In the genomic region with DNA sequence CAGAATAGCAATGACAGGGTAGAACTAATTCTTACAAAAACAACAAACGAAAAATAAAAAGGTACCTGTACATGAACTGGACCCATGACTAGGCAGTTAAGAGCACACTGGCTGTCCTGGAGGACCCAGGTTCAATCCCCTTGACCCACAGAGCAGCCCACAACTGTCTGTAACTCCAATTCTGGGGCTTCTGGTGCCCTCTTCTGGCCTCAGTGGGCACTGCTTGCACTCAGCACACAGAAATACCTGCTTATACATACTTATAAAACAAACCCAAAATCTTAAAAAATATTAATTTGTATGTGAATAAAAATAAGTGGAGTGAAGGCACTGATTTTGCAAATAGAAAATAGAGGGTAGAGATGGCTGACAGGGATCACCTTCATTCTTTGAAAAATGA, we compare ENCODE assay signal across 11 mouse cellular contexts. TPM values are rescaled to one million over a fixed set of nuclear protein-coding genes. Genes with fewer than 3 reads are reported as not detected.
A peak's percentile ranks its signal among the peaks of the same experiment; 100 is the strongest.
DNase-seq lines count a peak whose midpoint lies in the region; ATAC-seq and TF ChIP-seq lines count a peak whose summit lies in the region.
"Had no signal": no experiment of that assay in that cellular context is flagged by ENCODE, and none has a peak within 500 bp of the region (broad histone marks: within the 10 kb centered on the region; RNA-seq: fewer than 3 reads in every experiment).

No protein-coding gene starts in this region.

- no peaks in the 10 kb centered on the region for H3K27me3 ChIP-seq in kidney, embryonic 15.5 days
- H3K27me3 ChIP-seq in thymus, adult 2 months (ENCODE audit: control insufficient read depth, insufficient read depth, low read length) = no peaks in the 10 kb centered on the region
- H3K27me3 ChIP-seq in stomach, postnatal 0 days (ENCODE audit: control insufficient read depth, insufficient read depth, low read length) = no peaks in the 10 kb centered on the region
- H3K27me3 ChIP-seq: embryonic facial prominence, embryonic 13.5 days had no signal

- 79% methylated on average over 1 of the region's 1 CpGs for WGBS in kidney, embryonic 15.5 days
- whole genome bisulfite sequencing in thymus, adult 2 months = 81% methylated on average over 1 of the region's 1 CpGs
- WGBS in stomach, postnatal 0 days = 74% methylated on average over 1 of the region's 1 CpGs

- H3K4me2 ChIP-seq in kidney, embryonic 15.5 days = no peak overlapping the region
- no peak overlapping the region for H3K4me2 ChIP-seq in stomach, postnatal 0 days (replicated peaks; ENCODE audit: low read depth)
- H3K4me2 ChIP-seq: embryonic facial prominence, embryonic 13.5 days had no signal

- TF ChIP-seq POLR2A in thymus, adult 2 months (IDR thresholded peaks at IDR 0.05; ENCODE audit: control insufficient read depth, extremely low read depth, insufficient read depth, low read length, poor library complexity) = no peak

- TF ChIP-seq EP300 in stomach, postnatal 0 days (optimal IDR thresholded peaks at IDR 0.05) = no peak

- TF ChIP-seq CTCF in thymus, adult 2 months (IDR thresholded peaks at IDR 0.05; ENCODE audit: borderline replicate concordance, control insufficient read depth, extremely low read depth, insufficient read depth, low read length, poor library complexity) = no peak
- peak; percentile 55 for TF ChIP-seq CTCF in stomach, postnatal 0 days (IDR thresholded peaks at IDR 0.05; ENCODE audit: low read depth)

- H3K4me1 ChIP-seq in kidney, embryonic 15.5 days = no peaks in the 10 kb centered on the region
- H3K4me1 ChIP-seq in thymus, adult 2 months (replicated peaks; ENCODE audit: control insufficient read depth, insufficient read depth, low read length) = no peaks in the 10 kb centered on the region
- H3K4me1 ChIP-seq in stomach, postnatal 0 days (replicated peaks; ENCODE audit: control insufficient read depth, insufficient read depth) = no peaks in the 10 kb centered on the region
- H3K4me1 ChIP-seq: embryonic facial prominence, embryonic 13.5 days had no signal

- H3K9ac ChIP-seq in kidney, embryonic 15.5 days = no peak overlapping the region
- no peak overlapping the region for H3K9ac ChIP-seq in stomach, postnatal 0 days (ENCODE audit: low read length)
- H3K9ac ChIP-seq: embryonic facial prominence, embryonic 13.5 days had no signal

- H3K36me3 ChIP-seq in kidney, embryonic 15.5 days = no peaks in the 10 kb centered on the region
- H3K36me3 ChIP-seq in thymus, adult 2 months (ENCODE audit: control insufficient read depth, insufficient read depth, low read length) = no peaks in the 10 kb centered on the region
- H3K36me3 ChIP-seq in stomach, postnatal 0 days (ENCODE audit: control insufficient read depth, insufficient read depth, low read length) = no peaks in the 10 kb centered on the region
- H3K36me3 ChIP-seq: embryonic facial prominence, embryonic 13.5 days had no signal

- peak; percentile 4 for DNase-seq in kidney, adult 9 months
- peak; percentile 5 for DNase-seq in thymus, adult 2 months
- DNase-seq in thymus, postnatal 10 days (ENCODE audit: low spot score in 2 of 2) = no peak
- peak; percentile 52 for DNase-seq in ZHBTc4 (ENCODE audit: low read depth, low spot score)
- no peak for DNase-seq in stomach, postnatal 0 days (ENCODE audit: low spot score)
- no peak for DNase-seq in urinary bladder, adult 2 months (ENCODE audit: low spot score)
- DNase-seq in gastrocnemius, adult 8-10 months (ENCODE audit: low spot score in 2 of 2) = no peak
- DNase-seq: gastrocnemius, postnatal 25 days; left cerebral cortex, postnatal 4 days had no signal

- no peak for ATAC-seq in kidney, embryonic 15.5 days (replicated peaks; ENCODE audit: low FRiP score)
- ATAC-seq in stomach, postnatal 0 days (ENCODE audit: low FRiP score, low TSS enrichment) = no peak

- H3K27ac ChIP-seq in kidney, embryonic 15.5 days = no peak overlapping the region
- H3K27ac ChIP-seq in thymus, adult 2 months (ENCODE audit: control insufficient read depth, insufficient read depth, low read length) = no peak overlapping the region
- H3K27ac ChIP-seq in stomach, postnatal 0 days (replicated peaks) = no peak overlapping the region
- H3K27ac ChIP-seq: embryonic facial prominence, embryonic 13.5 days had no signal

- H3K4me3 ChIP-seq in kidney, embryonic 15.5 days (replicated peaks) = no peak overlapping the region
- no peak overlapping the region for H3K4me3 ChIP-seq in thymus, adult 2 months (ENCODE audit: control insufficient read depth, insufficient read depth, low read length)
- no peak overlapping the region for H3K4me3 ChIP-seq in stomach, postnatal 0 days (ENCODE audit: low read depth, low read length)
- H3K4me3 ChIP-seq: embryonic facial prominence, embryonic 13.5 days had no signal

- no peaks in the 10 kb centered on the region for H3K9me3 ChIP-seq in kidney, embryonic 15.5 days (replicated peaks)
- H3K9me3 ChIP-seq in stomach, postnatal 0 days (ENCODE audit: control insufficient read depth, low read length) = no peaks in the 10 kb centered on the region
- H3K9me3 ChIP-seq: embryonic facial prominence, embryonic 13.5 days had no signal

RNA-seq across cellular contexts. Expression of a gene that starts 54.7 kb away (rescaled TPM):
- not detected in 2 replicates for polyA plus RNA-seq in kidney, embryonic 15.5 days (2015; fragmentation: Nextera tagmentation; extraction: Ambion mirVana)
- 0.07 and 0.09 TPM in 2 replicates for polyA plus RNA-seq in thymus, adult 2 months (2012; rRNA removed)
- polyA plus RNA-seq in stomach, postnatal 0 days (2015; fragmentation: Nextera tagmentation; extraction: Ambion mirVana) = 5.8 and 6.9 TPM in 2 replicates
- polyA plus RNA-seq in urinary bladder, adult 2 months (2012; rRNA removed) = 0.06 and 0.07 TPM in 2 replicates
- total RNA-seq in gastrocnemius, adult 8-10 months (2022) = not detected
- total RNA-seq: gastrocnemius, postnatal 25 days had no signal

Comparison
In these comparisons a context has a peak if more than half of its experiments do, and no peak if none do; other contexts are left out.
1. DNase-seq: peak in kidney, adult 9 months (single experiment), thymus, adult 2 months (single experiment) and ZHBTc4 (single experiment); none in thymus, postnatal 10 days (0 of 2), stomach, postnatal 0 days (single experiment), urinary bladder, adult 2 months (single experiment) and gastrocnemius, adult 8-10 months (0 of 2).